Mouse (Mus musculus): ENCODE data around the gene 1700023F06Rik. TPM values are rescaled to one million over a fixed set of nuclear protein-coding genes. Genes with fewer than 3 reads are reported as not detected.

1700023F06Rik gene
- polyA plus RNA-seq (2011; ENCODE audit: insufficient read depth, insufficient read length, low read depth, missing spikeins) = 2.0 and 2.2 TPM in 2 replicates

GRCm38 (mm10) chr11:103208458-103208857 is at the start of gene 1700023F06Rik:
1700023F06Rik (minus strand) TSS chr11:103208558.
- Histone ChIP-seq H3K27ac (ENCODE audit: insufficient read depth, low read length) (no peak within 1 kb of the TSS), H3K4me1 (ENCODE audit: control insufficient read depth, insufficient read depth, low read length) (no peaks in the 10 kb centered on the region), H3K4me3 (ENCODE audit: low read depth, low read length) (no peak within 1 kb of the TSS), H3K9me3 (replicated peaks; ENCODE audit: control insufficient read depth, insufficient read depth, low read length, poor library complexity, severe bottlenecking) (no peaks in the 10 kb centered on the region), H3K36me3 (ENCODE audit: control insufficient read depth, insufficient read depth, low read length, poor library complexity, severe bottlenecking) (no peaks in the 10 kb centered on the region), H3K27me3 (ENCODE audit: control insufficient read depth, insufficient read depth, low read length, poor library complexity, severe bottlenecking) (no peaks in the 10 kb centered on the region), H3K9ac (ENCODE audit: low read depth, poor library complexity, severe bottlenecking) (no peak within 1 kb of the TSS)
- TF ChIP-seq POLR2A (IDR thresholded peaks at IDR 0.05; ENCODE audit: insufficient read depth, low read length) (no peak), CTCF (IDR thresholded peaks at IDR 0.05; ENCODE audit: low read depth, low read length) (no peak), EP300 (IDR thresholded peaks at IDR 0.05; ENCODE audit: insufficient read depth, low read depth, low read length) (no peak)

DNA sequence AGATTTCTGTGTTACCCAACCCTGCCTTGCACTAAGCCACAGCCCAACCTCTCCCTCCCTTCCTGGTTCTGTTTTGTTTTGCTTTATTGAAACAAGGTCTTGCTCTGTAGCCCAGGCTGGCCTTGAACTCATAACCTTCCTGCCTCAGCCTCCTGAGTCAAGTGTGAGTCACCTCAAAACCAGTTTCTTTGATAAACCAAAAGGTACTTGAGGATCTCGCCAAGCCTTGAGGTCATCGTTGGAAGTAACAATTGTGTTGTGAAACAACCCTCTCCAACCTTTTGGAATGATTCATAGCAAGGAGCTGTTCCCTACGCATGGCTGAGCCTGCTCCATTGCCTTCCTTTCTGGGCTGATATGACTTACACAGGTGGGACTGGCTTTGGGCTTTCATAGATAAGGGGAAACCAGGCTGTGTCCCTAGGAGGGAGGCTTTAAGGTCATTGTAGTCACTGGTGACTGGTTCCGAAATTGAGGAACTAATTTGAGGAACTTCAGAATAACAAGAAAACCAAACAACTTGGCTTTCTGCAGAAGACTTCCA is 49.7 kb upstream of the 1700023F06Rik start:
- Histone ChIP-seq H3K27me3 (ENCODE audit: control insufficient read depth, insufficient read depth, low read length, poor library complexity, severe bottlenecking) (no peaks in the 10 kb centered on the region), H3K36me3 (ENCODE audit: control insufficient read depth, insufficient read depth, low read length, poor library complexity, severe bottlenecking) (no peaks in the 10 kb centered on the region), H3K27ac (ENCODE audit: insufficient read depth, low read length) (no peak overlapping the region), H3K4me1 (ENCODE audit: control insufficient read depth, insufficient read depth, low read length) (no peaks in the 10 kb centered on the region), H3K4me3 (ENCODE audit: low read depth, low read length) (no peak overlapping the region), H3K9ac (ENCODE audit: low read depth, poor library complexity, severe bottlenecking) (no peak overlapping the region), H3K9me3 (replicated peaks; ENCODE audit: control insufficient read depth, insufficient read depth, low read length, poor library complexity, severe bottlenecking) (no peaks in the 10 kb centered on the region)
- TF ChIP-seq EP300 (IDR thresholded peaks at IDR 0.05; ENCODE audit: insufficient read depth, low read depth, low read length) = no peak
- no peak for TF ChIP-seq POLR2A (IDR thresholded peaks at IDR 0.05; ENCODE audit: insufficient read depth, low read length)
- no peak for TF ChIP-seq CTCF (IDR thresholded peaks at IDR 0.05; ENCODE audit: low read depth, low read length)

GRCm38 (mm10) chr11:103253605-103254004 is 45.2 kb upstream of the 1700023F06Rik start:
- Histone ChIP-seq H3K4me1 (ENCODE audit: control insufficient read depth, insufficient read depth, low read length) (no peaks in the 10 kb centered on the region), H3K36me3 (ENCODE audit: control insufficient read depth, insufficient read depth, low read length, poor library complexity, severe bottlenecking) (no peaks in the 10 kb centered on the region), H3K4me3 (ENCODE audit: low read depth, low read length) (no peak overlapping the region)

GRCm38 (mm10) chr11:103252380-103252779 is 44.0 kb upstream of the 1700023F06Rik start:
- TF ChIP-seq POLR2A (IDR thresholded peaks at IDR 0.05; ENCODE audit: insufficient read depth, low read length) = no peak
- Histone ChIP-seq H3K27ac (ENCODE audit: insufficient read depth, low read length) (no peak overlapping the region), H3K9ac (ENCODE audit: low read depth, poor library complexity, severe bottlenecking) (no peak overlapping the region), H3K27me3 (ENCODE audit: control insufficient read depth, insufficient read depth, low read length, poor library complexity, severe bottlenecking) (no peaks in the 10 kb centered on the region), H3K4me1 (ENCODE audit: control insufficient read depth, insufficient read depth, low read length) (no peaks in the 10 kb centered on the region), H3K9me3 (replicated peaks; ENCODE audit: control insufficient read depth, insufficient read depth, low read length, poor library complexity, severe bottlenecking) (no peaks in the 10 kb centered on the region), H3K4me3 (ENCODE audit: low read depth, low read length) (no peak overlapping the region), H3K36me3 (ENCODE audit: control insufficient read depth, insufficient read depth, low read length, poor library complexity, severe bottlenecking) (no peaks in the 10 kb centered on the region)

More at GRCm38 (mm10) chr11:103253605-103254004, 45.2 kb upstream of the 1700023F06Rik start:
- H3K9ac ChIP-seq (ENCODE audit: low read depth, poor library complexity, severe bottlenecking) = no peak overlapping the region
- no peaks in the 10 kb centered on the region for H3K9me3 ChIP-seq (replicated peaks; ENCODE audit: control insufficient read depth, insufficient read depth, low read length, poor library complexity, severe bottlenecking)
- no peak overlapping the region for H3K27ac ChIP-seq (ENCODE audit: insufficient read depth, low read length)
- H3K27me3 ChIP-seq (ENCODE audit: control insufficient read depth, insufficient read depth, low read length, poor library complexity, severe bottlenecking) = no peaks in the 10 kb centered on the region
- TF ChIP-seq CTCF (IDR thresholded peaks at IDR 0.05; ENCODE audit: low read depth, low read length) (no peak), EP300 (IDR thresholded peaks at IDR 0.05; ENCODE audit: insufficient read depth, low read depth, low read length) (no peak), POLR2A (IDR thresholded peaks at IDR 0.05; ENCODE audit: insufficient read depth, low read length) (no peak)

- Histone ChIP-seq H3K36me3 (ENCODE audit: control insufficient read depth, insufficient read depth, low read length, poor library complexity, severe bottlenecking) (no peaks in the 10 kb centered on the region), H3K9ac (ENCODE audit: low read depth, poor library complexity, severe bottlenecking) (no peak overlapping the region), H3K4me1 (ENCODE audit: control insufficient read depth, insufficient read depth, low read length) (no peaks in the 10 kb centered on the region), H3K27me3 (ENCODE audit: control insufficient read depth, insufficient read depth, low read length, poor library complexity, severe bottlenecking) (no peaks in the 10 kb centered on the region), H3K9me3 (replicated peaks; ENCODE audit: control insufficient read depth, insufficient read depth, low read length, poor library complexity, severe bottlenecking) (no peaks in the 10 kb centered on the region), H3K4me3 (ENCODE audit: low read depth, low read length) (no peak overlapping the region), H3K27ac (ENCODE audit: insufficient read depth, low read length) (no peak overlapping the region)
- no peak for TF ChIP-seq POLR2A (IDR thresholded peaks at IDR 0.05; ENCODE audit: insufficient read depth, low read length)
- TF ChIP-seq EP300 (IDR thresholded peaks at IDR 0.05; ENCODE audit: insufficient read depth, low read depth, low read length) = no peak
- TF ChIP-seq CTCF (IDR thresholded peaks at IDR 0.05; ENCODE audit: low read depth, low read length) = no peak
Measured at GRCm38 (mm10) chr11:103250324-103250723, 42.0 kb upstream of the 1700023F06Rik start.

DNA sequence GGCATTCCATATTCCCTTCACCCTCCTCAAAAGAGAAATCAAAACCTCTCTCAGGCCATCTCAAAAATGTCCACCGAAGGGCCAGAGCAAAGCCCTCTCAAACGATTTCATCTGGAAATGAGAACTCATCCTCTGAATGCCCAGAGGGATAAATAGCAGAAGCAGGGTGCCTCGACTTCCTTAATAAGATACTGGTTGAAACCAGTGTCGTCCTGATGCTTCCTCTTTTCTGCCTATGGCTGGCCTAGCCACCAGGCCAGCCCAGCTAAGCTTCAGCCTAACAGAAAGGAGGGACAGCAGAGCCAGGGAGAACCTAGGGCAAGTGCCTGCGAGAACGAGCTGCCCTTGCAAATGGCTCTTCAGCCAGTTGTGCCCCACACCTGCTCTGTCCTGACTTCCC is 41.2 kb upstream of the 1700023F06Rik start:
- TF ChIP-seq EP300 (IDR thresholded peaks at IDR 0.05; ENCODE audit: insufficient read depth, low read depth, low read length) = no peak
- no peak for TF ChIP-seq POLR2A (IDR thresholded peaks at IDR 0.05; ENCODE audit: insufficient read depth, low read length)
- no peak for TF ChIP-seq CTCF (IDR thresholded peaks at IDR 0.05; ENCODE audit: low read depth, low read length)
- Histone ChIP-seq H3K4me3 (ENCODE audit: low read depth, low read length) (no peak overlapping the region), H3K36me3 (ENCODE audit: control insufficient read depth, insufficient read depth, low read length, poor library complexity, severe bottlenecking) (no peaks in the 10 kb centered on the region), H3K4me1 (ENCODE audit: control insufficient read depth, insufficient read depth, low read length) (no peaks in the 10 kb centered on the region), H3K9me3 (replicated peaks; ENCODE audit: control insufficient read depth, insufficient read depth, low read length, poor library complexity, severe bottlenecking) (no peaks in the 10 kb centered on the region), H3K27ac (ENCODE audit: insufficient read depth, low read length) (no peak overlapping the region), H3K9ac (ENCODE audit: low read depth, poor library complexity, severe bottlenecking) (no peak overlapping the region), H3K27me3 (ENCODE audit: control insufficient read depth, insufficient read depth, low read length, poor library complexity, severe bottlenecking) (no peaks in the 10 kb centered on the region)

Measured in ES-Bruce4 (cell line).